8 mouse cellular contexts compared by ENCODE assay signal in the genomic region with DNA sequence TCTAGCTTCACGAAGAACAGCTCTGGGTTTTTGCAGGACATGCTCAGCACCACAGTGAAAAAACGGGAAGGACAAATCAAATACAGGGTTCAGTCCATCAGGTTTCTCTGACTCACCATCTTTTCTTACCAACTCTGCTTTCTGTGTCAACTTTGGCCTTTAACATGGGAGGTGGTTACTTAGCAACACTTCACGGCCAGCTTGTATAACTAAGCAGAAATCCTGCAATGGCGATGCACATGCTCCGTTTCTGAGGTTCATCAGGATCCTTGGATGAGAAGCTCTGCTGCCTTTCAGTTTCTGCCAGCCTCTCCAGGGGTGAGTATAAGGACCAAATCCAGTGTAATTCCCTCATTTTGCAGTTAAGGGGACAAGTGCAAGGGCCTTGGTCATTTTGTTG. TPM values are rescaled to one million over a fixed set of nuclear protein-coding genes. Genes with fewer than 3 reads are reported as not detected.
A peak's percentile ranks its signal among the peaks of the same experiment; 100 is the strongest.
DNase-seq lines count a peak whose midpoint lies in the region; ATAC-seq and TF ChIP-seq lines count a peak whose summit lies in the region.

TSS of gene Cmbl (plus strand) at position 206 of the 400 bp plus-strand sequence.

- ATAC-seq in hindbrain, embryonic 11.5 days (ENCODE audit: low FRiP score): no peak

- H3K27me3 ChIP-seq in thymus, adult 2 months (ENCODE audit: control insufficient read depth, insufficient read depth, low read length): no peaks in the 10 kb centered on the region
- no peaks in the 10 kb centered on the region for H3K27me3 ChIP-seq in hindbrain, embryonic 11.5 days (ENCODE audit: control insufficient read depth, insufficient read depth, low read length)

- 57% methylated on average over 5 of the region's 5 CpGs for WGBS in large intestine, adult 2 months
- WGBS in thymus, adult 2 months: 94% methylated on average over 5 of the region's 5 CpGs
- WGBS in hindbrain, embryonic 11.5 days: 64% methylated on average over 5 of the region's 5 CpGs

- DNase-seq in kidney, adult 9 months: peak; percentile 75
- DNase-seq in kidney, postnatal 10 days: no peak
- peak; percentile 56 for DNase-seq in adrenal gland, adult 8-10 months
- DNase-seq in gastrocnemius, adult 2 months: no peak
- DNase-seq in large intestine, adult 2 months (ENCODE audit: low read depth, low spot score): no peak
- no peak for DNase-seq in thymus, adult 2 months
- no peak for DNase-seq in hindbrain, embryonic 11.5 days (ENCODE audit: low spot score)
- no peak for DNase-seq in B cell, adult 2 months

- no peak within 1 kb of the TSS for H3K4me3 ChIP-seq in gastrocnemius, adult 2 months
- no peak within 1 kb of the TSS for H3K4me3 ChIP-seq in thymus, adult 2 months (ENCODE audit: control insufficient read depth, insufficient read depth, low read length)
- H3K4me3 ChIP-seq in hindbrain, embryonic 11.5 days (ENCODE audit: low read depth, low read length): no peak within 1 kb of the TSS

- peak within 1 kb of the TSS; percentile 56; the same call in 1 of the 2 replicates for H3K27ac ChIP-seq in gastrocnemius, adult 2 months
- no peak within 1 kb of the TSS for H3K27ac ChIP-seq in thymus, adult 2 months (ENCODE audit: control insufficient read depth, insufficient read depth, low read length)
- no peak within 1 kb of the TSS for H3K27ac ChIP-seq in hindbrain, embryonic 11.5 days (ENCODE audit: low read depth, low read length)

- no peak for TF ChIP-seq POLR2A in thymus, adult 2 months (IDR thresholded peaks at IDR 0.05; ENCODE audit: control insufficient read depth, extremely low read depth, insufficient read depth, low read length, poor library complexity)

- H3K36me3 ChIP-seq in thymus, adult 2 months (ENCODE audit: control insufficient read depth, insufficient read depth, low read length): no peaks in the 10 kb centered on the region
- H3K36me3 ChIP-seq in hindbrain, embryonic 11.5 days (ENCODE audit: control insufficient read depth, insufficient read depth, low read length): no peaks in the 10 kb centered on the region

- no peak within 1 kb of the TSS for H3K4me2 ChIP-seq in hindbrain, embryonic 11.5 days (replicated peaks; ENCODE audit: low read depth, low read length)

- intact Hi-C loops in gastrocnemius, adult 2 months (cut with DNase I): loop anchor here (5.0 kb wide), 1 partner anchor 33 kb away; the partner anchor contains the start of gene March6

- TF ChIP-seq CTCF in gastrocnemius, adult 2 months (IDR thresholded peaks at IDR 0.05): no peak
- no peak for TF ChIP-seq CTCF in thymus, adult 2 months (IDR thresholded peaks at IDR 0.05; ENCODE audit: borderline replicate concordance, control insufficient read depth, extremely low read depth, insufficient read depth, low read length, poor library complexity)

- H3K4me1 ChIP-seq in thymus, adult 2 months (replicated peaks; ENCODE audit: control insufficient read depth, insufficient read depth, low read length): no peaks in the 10 kb centered on the region; the same call in 1 of the 2 replicates
- 0 out of 2 replicates have a peak, but pooled peaks cover 2% of the 10 kb centered on the region for H3K4me1 ChIP-seq in hindbrain, embryonic 11.5 days (replicated peaks; ENCODE audit: control insufficient read depth, insufficient read depth, low read length)

- no peaks in the 10 kb centered on the region for H3K9me3 ChIP-seq in hindbrain, embryonic 11.5 days (ENCODE audit: control insufficient read depth, low read length)

- H3K9ac ChIP-seq in hindbrain, embryonic 11.5 days (ENCODE audit: low read depth, low read length): no peak within 1 kb of the TSS

RNA-seq across cellular contexts. Expression of gene Cmbl, which starts in this region (rescaled TPM):
- 100 to 1,000 TPM; 160 to 274 (median 195) TPM for total RNA-seq in adrenal gland, adult 8-10 months (2022)
- total RNA-seq in gastrocnemius, adult 2 months (2021): 10 to 100 TPM; 30.4 to 58.0 TPM
- polyA plus RNA-seq in large intestine, adult 2 months (2012; rRNA removed): 97.1 and 191 TPM in 2 replicates
- polyA plus RNA-seq in thymus, adult 2 months (2012; rRNA removed): 7.9 and 9.2 TPM in 2 replicates
- 0.64 and 1.3 TPM in 2 replicates for polyA plus RNA-seq in hindbrain, embryonic 11.5 days (2014; fragmentation: Nextera tagmentation; extraction: Ambion mirVana)

Comparison
In these comparisons a context has a peak if more than half of its experiments do, and no peak if none do; other contexts are left out.
1. DNase-seq: peak in kidney, adult 9 months (single experiment) and adrenal gland, adult 8-10 months (single experiment); none in kidney, postnatal 10 days (single experiment), gastrocnemius, adult 2 months (single experiment), large intestine, adult 2 months (single experiment), thymus, adult 2 months (single experiment), hindbrain, embryonic 11.5 days (single experiment) and B cell, adult 2 months (0 of 2).